Mouse (Mus musculus): ENCODE results near the gene Rfpl4.
"Not testable (repeated sequence)": the region's sequence is repeated elsewhere in the genome, so short reads cannot be mapped to it uniquely, and the experiment has no call there.

Rfpl4 gene

DNA sequence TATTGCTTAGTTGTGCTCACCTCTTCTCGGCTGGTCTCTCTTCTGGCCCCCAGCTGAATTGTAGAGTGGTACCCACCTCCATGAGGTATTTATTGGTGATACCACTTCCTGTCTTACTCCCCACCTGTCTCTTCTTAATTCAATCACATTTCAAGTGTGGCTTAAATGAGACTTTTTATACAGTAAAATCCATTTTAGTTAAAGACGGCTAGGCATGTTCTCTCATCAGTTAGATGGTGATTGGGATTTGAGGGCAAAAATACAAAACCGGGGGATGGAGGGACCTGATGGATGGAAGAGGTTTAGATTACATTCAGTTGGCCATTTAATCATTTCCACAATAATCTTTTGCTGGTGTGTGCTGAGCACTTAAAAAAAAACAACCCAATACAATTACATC lies at the start of gene Rfpl4:
Gene Rfpl4, minus strand, starts transcription at position 101 of the 400 bp plus-strand sequence.
- DNase-seq, result no peak

DNA sequence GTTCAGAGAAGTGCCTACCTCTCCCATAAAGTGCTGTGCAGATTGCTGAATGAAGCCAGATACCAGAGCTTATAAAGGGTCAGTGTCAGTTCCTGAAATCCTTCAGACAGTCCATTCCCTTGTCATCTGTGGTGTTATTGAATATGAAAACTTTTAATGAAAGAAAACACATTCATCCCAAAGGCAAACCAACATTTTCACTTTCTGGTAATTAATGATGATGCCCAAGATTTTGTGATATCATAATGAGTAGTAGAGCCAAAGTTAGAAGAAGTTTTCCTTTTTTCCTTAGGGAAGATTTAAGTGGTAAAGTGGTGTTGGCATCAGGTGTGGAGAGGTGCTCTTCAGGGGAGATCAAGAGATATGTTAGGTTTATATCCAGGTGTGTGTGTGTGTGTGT lies 32.8 kb upstream of the Rfpl4 start, which contains the start of gene Vmn1r55:
Gene Vmn1r55, minus strand, starts transcription at position 101 of the 400 bp plus-strand sequence.
- DNase-seq, result not testable (repeated sequence)

DNA sequence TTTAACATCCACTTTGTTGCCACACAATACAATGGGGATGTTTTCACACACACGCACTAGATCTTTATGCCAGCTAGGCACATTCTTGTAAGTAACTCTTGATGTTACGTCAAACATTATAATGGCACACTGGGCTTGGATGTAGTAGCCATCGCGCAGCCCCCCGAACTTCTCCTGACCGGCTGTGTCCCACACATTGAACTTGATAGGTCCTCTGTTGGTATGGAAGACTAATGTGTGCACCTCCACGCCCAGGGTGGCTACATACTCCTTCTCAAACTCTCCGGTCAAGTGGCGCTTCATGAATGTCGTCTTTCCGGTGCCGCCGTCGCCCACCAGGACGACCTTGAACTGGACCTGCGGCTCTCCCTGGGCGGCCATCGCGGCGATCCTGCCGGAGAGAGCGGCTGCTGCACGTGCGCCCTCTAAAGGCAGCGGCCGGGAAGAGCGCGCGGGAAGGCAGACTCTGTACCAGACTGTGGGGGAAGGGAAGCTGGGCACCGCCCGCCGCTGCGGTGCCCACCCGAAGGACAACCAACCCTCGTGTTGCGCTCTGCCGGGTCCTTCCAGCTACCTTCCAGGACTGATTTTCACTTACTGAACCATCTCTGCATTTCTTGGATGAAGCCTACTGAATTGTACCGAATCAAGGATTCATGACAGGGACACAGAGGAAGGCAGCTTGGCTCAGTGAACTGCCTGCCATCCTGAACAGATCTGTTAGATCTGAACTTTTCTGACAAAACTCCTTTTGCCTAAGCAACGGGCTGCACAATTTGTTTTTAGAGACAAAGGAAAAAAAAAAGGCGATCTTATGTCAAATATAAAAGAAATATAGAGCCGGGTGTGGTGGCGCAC lies 9.0 kb upstream of the Rfpl4 start, which contains the start of gene Rasl2-9:
Gene Rasl2-9, minus strand, starts transcription at position 402 of the 858 bp plus-strand sequence.
- DNase-seq, result peak; percentile 86

DNA sequence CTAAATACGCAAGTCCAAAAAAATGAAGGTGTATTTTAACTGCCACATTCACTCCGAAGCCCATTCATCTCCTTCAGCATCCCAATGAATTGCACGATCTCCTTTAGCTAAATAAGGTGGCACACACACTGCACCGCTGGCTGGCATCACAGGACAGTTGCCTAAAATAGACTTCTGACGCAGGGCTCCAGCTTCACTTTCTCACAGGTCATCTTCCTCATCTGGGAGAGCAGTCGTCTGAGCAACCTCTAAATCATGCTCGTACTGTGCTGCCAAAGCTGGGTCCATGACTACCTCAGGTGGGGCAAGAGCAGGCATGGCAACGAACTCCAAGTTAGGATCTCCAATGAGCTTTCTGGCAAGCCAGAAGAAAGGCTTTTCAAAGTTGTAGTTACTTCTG lies 8.3 kb upstream of the Rfpl4 start:
- DNase-seq, result no peak

DNA sequence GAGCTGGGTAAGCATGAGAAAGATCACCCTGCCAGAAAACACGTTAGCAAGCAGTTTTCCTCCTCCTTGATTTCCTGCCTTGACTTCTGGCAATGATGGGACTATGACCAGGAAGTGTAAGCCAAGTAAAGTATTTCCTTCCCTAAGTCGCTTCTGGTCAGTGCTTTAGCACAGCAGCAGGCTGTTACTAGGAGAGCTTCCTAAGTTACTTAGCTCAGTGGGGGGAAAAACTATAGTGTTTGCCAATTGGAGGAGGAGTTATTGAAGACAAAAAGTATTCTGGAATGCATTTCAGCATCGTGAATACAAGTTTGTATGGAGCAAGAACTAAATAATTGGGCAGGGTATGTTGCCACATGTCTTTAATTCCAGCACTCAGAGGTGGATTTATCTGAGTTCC lies 4.0 kb downstream of the Rfpl4 start:
- no peak for DNase-seq

DNA sequence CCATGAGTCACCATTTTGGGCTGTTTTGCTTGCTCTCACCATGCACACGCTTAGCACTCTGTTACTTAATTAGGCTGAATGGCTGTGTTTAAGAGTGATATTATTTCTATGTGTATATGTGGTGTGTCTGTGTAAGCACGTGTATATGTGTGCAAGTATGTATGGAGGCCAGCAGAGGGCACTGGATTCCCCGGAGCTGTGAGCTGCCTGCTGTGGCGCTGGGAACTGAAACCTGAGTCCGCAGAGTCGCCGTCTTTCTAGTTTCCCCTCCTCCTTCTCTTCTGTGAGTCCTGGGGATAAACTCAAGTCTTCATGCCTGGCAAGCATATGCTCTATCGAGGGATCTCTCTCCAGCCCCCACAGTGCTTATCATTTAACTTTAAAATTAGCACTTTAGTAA lies 7.4 kb downstream of the Rfpl4 start:
- no peak for DNase-seq

DNA sequence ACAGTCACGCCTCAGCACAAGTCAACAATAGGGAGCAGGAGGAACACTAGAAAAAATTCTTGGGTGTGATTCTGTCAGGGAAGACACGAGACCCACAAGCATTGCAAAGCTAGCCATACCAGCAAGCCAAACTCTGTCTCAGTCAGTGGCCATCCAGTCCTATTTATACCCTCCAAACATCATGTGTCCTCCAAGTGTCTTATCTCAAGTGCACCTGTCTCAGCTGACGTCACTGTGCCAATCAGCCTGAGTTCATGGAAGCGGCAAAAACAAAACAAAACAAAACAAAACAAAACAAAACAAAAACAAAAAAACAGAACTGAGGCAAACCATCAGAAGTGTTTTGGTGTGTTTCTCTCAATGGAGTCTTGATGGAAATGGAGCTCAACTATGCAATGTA lies 8.5 kb downstream of the Rfpl4 start:
- DNase-seq, result no peak

DNA sequence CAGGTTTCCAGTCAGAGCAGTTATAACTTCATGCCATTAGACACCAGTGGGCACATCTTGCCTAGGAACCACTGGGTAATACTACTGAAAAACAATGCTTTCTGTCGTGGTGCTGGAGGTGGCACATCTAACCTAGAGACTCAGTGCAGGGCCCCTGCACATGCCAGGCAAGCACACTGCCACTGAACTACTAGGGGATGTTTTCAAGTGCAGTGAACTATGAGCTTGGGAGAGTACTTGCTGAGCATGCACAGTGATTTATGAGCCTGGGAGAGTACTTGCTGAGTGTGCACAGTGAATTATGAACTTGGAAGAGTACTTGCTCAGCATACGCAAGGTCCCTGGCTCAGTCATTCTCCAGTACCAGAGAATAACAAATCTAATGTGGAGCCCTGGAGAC lies 14.2 kb downstream of the Rfpl4 start:
- no peak for DNase-seq

DNA sequence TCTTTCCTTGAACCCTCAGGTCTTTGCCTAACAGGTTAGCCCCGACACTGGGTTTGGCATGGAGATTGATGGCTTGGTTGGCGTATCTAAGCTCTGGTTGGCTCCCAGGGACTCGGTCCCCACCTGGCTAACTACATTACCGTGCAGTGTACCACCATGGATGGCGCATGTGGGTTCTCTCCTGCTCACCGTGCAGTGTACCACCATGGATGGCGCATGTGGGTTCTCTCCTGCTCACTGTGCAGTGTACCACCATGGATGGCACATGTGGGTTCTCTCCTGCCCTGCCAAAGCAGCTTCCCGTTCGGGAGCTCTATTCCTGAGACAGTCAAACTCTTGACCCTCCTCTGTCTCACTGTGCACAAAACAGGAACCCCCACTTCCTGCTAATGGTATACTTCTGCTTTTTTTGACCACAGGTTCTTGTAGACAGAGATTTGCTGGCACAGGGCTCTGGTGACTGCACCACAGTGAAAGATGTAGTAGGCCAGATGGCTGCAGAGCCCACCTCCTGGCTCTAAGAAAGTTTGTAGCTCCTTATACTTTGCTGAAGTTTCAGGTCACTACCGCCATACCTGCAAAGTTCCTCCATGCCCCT lies 15.6 kb downstream of the Rfpl4 start:
- DNase-seq, result no peak

DNA sequence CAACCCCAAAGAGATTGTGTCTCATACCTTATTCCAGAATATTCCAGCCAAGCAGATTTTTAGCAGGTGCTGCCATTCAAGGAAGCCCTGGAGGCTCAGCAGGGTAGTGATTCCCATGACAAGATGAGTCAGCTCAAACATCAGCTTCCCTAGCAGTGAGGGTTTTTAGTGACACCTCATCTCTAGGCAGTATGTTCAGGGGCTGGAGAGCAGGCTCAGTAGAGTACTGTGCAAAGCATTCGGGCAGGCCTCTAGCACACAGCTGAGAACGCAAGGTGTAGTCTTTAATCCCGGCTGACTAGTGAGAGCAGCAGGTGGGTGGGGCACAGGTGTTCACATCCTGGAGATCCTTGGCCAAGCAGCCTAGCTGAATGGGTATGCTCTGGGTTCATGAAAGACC lies 17.0 kb downstream of the Rfpl4 start:
- DNase-seq, result no peak

DNA sequence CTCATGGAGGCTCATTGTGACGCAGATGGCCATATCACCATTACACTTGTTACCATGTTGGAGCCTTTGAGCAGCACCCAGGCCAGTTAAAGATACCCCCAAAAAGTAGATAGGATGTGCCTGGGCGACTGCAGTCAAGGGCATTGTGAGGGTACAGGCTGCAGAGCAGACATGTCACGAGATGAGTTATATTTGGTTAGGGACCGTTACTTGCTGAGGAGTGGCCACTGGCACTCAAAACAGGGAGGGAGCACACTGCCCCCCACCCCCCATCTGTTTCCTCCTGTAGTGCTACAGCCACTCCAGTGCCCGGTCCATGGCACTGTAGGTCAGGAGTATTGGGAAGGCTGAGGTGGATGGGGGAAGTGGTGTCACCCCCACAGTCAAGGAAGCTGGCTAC lies 18.0 kb downstream of the Rfpl4 start:
- DNase-seq, result no peak

DNA sequence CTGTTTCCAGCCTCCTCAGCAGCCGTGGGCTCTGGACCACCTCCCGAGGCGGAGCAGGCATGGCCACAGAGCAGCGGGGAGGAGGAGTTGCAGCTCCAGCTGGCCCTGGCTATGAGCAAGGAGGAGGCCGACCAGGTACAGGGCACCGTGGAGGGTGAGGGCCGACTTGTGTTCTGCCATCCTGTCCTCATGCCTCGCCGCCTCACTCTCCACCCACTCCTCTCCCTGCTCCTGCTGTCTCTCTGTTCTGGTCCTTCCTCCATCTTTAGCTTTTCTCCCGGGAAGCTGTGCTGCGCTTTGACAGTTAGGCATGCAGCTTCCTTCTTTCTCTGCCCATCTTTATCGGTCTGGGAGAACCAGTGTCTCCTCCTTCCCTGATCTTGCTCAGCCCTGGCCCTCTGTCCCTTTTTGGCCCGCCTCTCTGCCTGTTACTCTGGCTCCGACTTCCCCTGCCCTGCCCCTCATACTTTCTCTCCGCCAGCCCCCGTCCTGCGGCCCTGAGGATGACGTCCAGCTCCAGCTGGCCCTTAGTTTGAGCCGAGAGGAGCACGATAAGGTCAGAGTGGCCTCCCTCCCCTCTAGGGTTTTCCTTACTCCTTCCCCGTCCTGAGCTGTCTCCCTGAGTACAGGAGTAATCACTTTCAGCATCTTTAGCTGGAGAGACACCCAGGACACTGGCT lies 23.8 kb downstream of the Rfpl4 start:
- DNase-seq, result no peak

DNA sequence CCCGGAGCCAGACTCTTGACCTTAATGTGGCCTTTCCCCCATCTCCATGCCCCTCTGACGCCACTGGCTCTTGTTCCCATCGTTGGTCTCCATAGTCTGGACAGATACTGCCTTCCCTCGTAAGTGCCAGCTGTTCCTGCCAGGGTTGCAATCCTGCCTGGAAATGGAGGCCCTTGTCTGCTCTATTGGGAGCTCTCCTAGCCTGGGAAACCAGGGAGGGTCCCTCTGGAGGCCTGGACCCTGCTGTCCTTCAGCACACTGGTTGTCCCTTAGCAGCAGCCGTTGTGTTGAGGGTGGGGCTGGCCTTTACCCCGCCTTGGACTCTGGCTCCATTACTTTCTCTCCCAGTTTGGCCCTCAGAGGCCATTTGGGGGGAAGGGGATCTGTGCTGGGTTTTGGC lies 24.4 kb downstream of the Rfpl4 start:
- no peak for DNase-seq

DNA sequence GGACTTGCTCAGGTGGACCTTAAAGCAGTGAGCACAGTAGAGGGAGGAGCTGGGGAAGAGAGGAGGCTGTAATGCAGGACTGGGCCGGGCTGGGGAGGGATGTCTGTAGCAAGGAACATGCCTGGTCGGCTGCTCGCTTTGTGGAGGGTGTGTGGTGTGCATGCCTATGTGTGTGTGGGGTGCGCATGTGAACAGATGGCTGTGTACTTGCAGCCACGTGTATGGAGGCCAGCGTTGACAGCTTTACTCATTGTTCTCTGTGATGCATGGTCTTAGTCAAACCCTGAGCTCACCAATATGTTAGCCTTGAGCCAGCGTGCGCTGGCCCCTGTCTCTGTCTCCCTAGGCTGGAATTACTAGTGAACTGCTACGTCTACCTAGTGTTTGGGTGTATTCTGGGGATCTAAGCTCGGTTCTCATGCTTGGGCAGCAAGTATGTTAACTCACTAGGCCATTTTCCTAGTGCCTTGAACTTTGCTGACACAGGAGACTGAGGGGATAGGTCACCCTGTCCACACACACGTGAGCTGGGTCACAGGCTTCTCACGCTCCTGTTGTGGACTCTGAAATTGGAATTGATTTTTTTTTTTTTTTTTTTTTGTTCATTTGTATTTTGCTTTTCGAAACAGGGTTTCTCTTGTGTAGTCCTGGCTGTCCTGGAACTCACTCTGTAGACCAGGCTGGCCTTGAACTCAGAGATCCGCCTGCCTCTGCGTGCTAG lies 25.6 kb downstream of the Rfpl4 start:
- DNase-seq, result no peak

DNA sequence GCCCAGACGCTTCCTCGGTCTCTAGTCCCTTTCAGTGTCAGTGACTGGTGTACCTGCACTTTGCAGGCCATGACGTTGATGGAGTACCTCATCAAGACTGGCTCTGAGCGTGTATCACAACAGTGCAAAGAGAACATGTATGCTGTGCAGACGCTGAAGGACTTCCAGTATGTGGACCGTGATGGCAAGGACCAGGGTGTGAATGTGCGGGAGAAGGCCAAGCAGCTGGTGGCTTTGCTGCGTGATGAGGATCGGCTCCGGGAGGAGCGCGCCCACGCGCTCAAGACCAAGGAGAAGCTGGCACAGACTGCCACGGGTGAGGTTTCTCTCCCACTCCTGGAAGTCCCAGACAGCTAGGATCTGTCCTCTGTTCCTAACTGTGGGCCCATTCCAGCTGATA lies 26.9 kb downstream of the Rfpl4 start:
- no peak for DNase-seq

DNA sequence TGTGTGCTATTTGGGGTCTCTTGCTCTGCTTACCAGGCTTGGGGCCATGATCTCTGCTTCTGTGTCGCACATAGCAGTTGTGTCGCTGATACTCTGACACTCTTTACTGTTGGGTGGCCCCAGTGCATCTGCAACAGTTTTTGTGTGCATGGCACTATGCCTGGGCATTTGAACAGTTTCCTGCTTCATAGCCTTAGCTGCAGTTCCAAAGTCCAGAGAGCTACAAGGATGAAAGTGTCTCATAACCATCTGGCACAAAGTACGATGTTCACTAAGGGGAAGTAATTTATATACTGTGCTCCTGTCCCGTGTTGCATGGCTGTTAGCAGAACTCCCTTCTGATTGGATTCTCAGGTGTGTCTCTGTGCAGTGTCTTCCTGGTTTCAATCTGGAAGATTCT lies 28.9 kb downstream of the Rfpl4 start:
- no peak for DNase-seq

DNA sequence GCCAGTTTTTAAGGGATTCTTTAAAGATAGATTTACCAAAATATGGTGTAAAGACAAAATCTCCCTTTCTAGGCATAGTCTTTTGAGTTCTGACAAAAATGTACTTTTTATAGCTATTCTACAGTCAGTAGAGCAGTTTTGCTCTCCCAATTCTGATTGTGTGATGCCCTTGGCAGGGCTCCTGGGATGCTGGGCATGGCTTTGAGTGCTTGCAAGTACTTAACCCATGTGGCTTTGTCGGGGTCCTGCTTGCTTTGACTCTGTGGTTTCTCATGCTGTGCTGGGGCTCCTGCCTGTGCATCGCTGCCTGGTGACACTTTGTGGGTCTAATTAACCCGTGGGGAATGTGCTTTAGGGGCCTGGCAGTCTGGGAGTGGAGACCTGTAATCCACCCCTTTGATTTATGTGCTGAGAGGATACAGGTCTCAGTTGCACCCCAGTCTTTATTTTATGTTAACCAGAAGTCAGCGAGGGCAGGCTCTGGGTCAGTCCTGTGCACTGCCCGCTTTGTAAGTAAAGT lies 29.8 kb downstream of the Rfpl4 start:
- no peak for DNase-seq

DNA sequence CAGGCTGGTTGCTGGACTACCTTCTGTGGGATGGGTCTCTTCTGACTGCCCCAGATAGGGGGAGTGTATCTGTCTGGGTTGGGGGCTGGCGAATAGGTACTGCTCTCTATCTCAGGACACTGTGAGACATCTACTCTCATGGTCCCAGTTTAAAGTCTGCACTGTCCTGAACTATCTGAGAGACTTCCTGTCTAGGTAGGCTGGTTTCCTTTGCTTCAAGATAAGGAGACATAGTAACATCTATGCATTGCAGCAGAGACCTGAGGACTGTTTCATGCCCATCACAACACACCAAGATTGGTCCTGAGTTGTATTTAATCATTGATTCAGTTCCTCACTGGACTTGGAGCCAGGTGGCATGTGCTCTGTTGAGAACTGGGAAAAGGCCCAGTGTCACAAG lies 31.2 kb downstream of the Rfpl4 start:
- no peak for DNase-seq

DNA sequence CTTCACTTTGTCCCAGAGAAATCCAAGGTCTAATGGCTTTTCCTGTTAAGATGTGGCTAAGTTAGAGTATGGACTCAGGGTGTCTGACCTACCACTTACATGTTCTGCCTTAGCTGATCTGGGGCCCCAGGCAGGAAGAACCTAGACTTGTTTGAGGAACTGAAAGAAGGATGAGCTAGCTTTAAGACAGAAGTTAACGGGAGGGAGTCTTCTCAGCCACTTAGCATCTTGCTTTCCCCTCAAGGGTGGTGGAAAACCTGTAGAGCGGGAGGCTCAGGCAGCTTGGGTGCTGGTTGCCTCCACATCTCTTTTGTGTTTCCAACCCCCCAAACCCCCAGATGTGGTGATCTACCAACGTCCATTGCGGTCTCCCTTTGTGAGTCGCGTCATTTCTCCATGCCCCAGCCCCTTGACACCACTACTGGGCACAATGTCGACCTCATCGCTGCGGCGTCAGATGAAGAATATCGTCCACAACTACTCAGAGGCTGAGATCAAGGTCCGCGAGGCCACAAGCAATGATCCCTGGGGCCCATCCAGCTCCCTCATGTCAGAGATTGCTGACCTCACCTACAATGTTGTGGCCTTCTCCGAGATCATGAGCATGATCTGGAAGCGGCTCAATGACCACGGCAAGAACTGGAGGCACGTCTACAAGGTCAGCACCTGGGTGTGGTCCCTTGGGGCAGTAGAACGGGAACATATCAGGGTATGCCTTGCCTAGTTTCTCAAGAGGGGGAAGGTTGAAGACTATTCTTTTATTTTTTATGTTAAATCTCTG lies 33.2 kb downstream of the Rfpl4 start:
- DNase-seq, result no peak

DNA sequence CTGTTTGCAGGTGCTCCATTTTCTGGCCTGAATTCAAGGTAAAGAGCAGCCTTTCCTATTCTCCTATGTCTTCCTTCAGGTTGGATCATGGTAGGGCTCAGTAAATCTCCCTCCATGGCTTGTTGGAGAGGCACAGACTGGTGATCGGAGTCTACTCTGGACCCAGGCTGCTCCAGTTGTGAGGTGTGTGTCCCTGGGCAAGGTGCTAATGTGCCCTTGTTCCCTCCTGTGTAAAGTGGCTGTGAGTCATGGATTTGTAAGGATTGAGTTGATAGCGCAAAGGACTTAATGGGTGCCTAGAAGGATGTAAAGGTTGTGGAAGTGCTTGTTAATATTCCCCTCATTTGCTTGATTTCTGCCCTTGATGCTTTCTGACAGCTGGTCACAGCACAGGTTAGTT lies 34.8 kb downstream of the Rfpl4 start:
- no peak for DNase-seq

DNA sequence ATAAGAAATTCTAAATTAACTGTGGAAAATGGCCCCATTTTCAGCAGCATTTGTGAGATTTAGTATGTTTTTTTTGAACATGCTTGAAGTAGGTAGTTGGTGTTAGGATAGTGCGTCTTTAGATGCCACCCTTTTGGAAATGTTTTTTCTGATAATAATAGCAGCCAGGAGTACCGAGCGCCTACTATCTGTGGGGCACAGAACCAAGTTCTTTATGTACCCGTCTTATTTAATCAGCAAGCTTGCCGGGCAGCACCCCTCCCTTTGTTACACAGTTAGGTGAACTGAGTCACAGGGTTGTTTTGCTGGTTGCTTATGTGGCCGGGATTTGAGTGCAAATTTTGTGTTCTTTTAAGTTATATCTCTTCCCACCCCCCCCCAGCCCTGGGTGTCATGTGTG lies 35.5 kb downstream of the Rfpl4 start:
- DNase-seq, result no peak

DNA sequence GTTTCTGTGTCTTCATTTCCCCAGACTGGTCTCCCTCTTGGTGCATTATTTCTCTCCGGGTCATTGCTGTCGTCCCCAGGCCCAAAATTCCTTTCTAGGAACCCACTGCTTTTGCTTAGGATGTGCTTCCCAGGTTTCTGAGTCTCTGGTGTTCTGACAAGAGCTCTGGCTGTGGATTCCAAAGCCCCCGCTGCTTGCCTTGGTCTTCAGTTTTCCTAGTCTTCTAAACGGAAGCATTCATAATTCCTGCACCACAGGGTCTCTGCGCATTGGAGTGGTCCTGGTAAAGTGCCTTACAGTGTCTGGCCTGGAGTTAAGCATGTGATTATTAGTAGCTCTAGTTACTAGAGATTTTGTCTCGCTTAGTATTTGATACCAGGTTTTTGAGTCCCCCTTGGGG lies 35.9 kb downstream of the Rfpl4 start:
- no peak for DNase-seq

Data from cerebellum, postnatal 14 days (tissue).